Mouse (Mus musculus): ENCODE data around the gene Nsmf.

DNA sequence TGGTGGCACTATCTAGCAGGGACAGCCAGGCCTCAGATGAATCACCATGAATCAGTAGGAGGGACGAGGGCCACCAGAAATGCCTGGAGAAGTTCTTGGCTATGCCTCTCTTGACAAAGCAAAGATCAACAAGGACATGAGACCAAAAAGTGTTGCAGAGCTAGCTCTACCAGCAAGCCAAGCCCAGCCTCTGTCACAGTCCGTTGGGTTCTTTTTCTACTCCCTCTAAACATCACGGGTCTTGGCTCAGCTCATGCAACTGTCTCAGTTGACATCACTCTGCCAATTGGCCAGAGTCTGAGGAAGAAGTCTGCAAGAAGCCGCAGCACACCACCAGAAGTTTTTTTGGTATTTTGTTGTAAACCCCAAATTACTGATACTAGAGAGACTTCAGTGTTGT lies 21.4 kb downstream of the Nsmf start:
- TF ChIP-seq POLR2AphosphoS5 (IDR thresholded peaks at IDR 0.05; ENCODE audit: insufficient replicate concordance, low read depth, low read length) (no peak), CTCF (IDR thresholded peaks at IDR 0.05; ENCODE audit: low read depth, low read length) (no peak), GATA1 (IDR thresholded peaks at IDR 0.05; ENCODE audit: borderline replicate concordance, low read length) (no peak)
